Mouse (Mus musculus) cerebellum, postnatal 10 days (tissue): ENCODE measurements at regions not wholly inside any gene's neighbourhood (a gene's known extent, or its start where the extent isn't known, plus 50 kb on each side); places are given as distances from the start of the nearest gene placed in this dataset.

ENCODE experiments used
- DNase-seq, 2 experiments: peaks; one replicate each; pipeline ENCODE4 v3.0.0; 2021; ENCODE audit warnings: mixed read lengths in 2 of 2

DNA sequence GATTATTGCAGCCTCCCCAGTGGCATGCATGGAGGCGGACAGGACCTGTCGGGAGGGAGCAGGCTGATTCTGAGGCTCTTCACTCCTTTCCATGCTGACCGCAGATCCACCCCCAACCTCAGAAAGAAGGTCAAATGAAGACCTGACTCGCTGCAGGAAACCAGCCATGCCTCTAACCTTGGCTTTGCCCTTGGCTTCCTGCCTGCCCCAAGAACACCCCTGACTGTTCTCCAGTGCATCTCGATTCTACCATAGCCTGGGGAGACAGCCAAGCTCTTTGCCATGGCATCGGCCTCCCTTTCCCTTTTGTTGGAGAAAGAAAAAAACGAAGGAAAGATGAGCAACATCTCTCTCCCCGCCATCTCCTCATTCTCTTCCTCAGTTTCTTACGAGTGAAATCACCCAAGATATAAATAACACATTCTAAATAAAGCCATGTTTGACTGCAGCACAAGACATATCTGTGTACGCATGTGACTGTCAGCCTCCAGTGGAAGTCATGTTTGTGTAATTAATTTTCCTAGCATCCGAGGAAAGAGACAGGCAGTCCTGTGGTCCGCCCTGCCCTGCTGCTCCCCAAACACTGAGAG is 102.4 kb upstream of the Sdk1 start:
- DNase-seq = peak; percentile 24 to 31

DNA sequence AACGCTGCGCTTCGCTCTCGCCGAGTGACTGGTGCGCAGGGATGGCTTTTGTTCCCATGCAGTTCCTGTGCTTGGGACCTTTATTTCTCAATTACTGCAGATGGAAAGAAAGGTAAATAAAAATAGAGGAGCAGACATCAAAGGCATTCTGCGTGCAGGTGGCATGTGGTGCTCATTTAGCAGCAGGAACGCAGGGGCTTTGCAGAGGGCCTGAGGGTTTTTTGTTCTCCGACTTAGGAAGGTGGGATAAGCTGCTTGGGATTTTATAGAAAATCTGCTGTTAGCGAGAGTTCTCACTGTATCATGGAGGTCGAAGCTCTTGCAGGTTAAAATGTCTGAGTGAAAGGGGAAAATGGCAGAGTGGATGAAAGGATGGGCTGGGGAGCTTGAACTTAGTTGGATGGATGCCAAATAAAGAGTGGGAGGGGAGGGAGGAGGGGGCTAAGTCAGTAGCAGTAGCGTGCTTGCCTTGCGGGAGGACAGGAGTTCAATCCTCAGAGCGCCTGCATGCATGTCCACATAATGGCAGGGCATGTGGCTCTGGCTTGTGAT is 101.9 kb upstream of the Sdk1 start:
- peak; percentile 19 to 21 for DNase-seq

- DNase-seq = no peak
Measured at GRCm38 (mm10) chr5:141160391-141160790, 80.9 kb upstream of the Sdk1 start.

GRCm38 (mm10) chr5:141160956-141161355 is 80.3 kb upstream of the Sdk1 start:
- peak; percentile 16 to 20 for DNase-seq

DNA sequence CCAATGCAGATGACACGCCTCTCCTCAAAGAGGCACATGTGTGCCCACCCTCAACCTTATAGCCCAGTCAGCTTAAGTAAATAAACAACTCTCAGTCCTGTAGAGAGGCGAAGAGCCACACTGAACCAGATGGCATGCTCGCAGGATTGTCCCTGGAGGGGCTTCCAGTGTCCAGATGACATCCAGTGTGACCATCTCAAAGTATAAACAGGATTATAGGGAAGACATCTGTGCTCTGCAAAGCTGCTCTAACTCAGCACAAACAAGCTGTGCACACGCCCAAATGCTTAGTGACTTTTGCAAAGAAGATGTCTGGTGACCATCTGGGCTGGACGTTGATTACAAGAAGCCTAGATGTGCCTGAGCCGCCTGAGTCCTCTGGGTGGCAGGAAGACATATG is 58.8 kb upstream of the Sdk1 start:
- DNase-seq = peak; percentile 32 to 53

- DNase-seq = no peak
Measured at GRCm38 (mm10) chr5:141189033-141189432, 52.3 kb upstream of the Sdk1 start.
